Mouse (Mus musculus): ENCODE measurements at regions not wholly inside any gene's neighbourhood (a gene's known extent, or its start where the extent isn't known, plus 50 kb on each side); places are given as distances from the start of the nearest gene placed in this dataset.

DNA sequence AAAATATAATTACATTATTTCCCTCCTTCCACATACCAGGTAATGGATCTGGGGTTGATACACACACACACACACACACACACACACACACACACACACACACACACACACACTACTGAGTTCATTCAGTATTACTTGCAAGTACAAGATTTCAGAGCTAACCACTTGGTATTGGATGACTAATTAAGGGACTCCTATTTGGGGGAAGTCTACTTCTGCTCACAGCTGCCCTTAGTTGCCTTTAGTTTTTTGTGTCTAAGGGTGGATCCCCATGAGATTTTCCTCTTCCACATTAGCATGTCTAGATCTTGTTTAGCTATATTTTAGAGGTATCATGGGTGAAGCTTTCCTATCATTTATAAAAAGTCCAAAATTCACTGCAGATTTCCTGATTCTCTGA, 97.7 kb upstream of the Wls start:
- no peak for TF ChIP-seq GATA1 (IDR thresholded peaks at IDR 0.05; ENCODE audit: borderline replicate concordance, low read length)
- no peak for TF ChIP-seq TAL1 (conservative IDR thresholded peaks at IDR 0.05; ENCODE audit: low read depth, low read length)
- no peak for TF ChIP-seq CTCF (IDR thresholded peaks at IDR 0.05; ENCODE audit: low read depth, low read length)

Data from G1E (cell line).